Mouse (Mus musculus) hindbrain, embryonic 16.5 days (tissue): Measurements from ENCODE around the gene Izumo2. TPM values are rescaled to one million over a fixed set of nuclear protein-coding genes. Genes with fewer than 3 reads are reported as not detected.

Experiments
- ATAC-seq: fragments of 200-750 bp; cut with Nextera tagmentation; 2 replicates; pipeline ENCODE4 v1.8.0; 2017; ENCODE audit warnings: moderate TSS enrichment, moderate library complexity
- H3K27ac ChIP-seq: fragments of 300-500 bp; sonication (generic); 2 replicates; pipeline ENCODE4 v1.5.1; 2014; ENCODE audit warnings: low read depth, mild to moderate bottlenecking, control low read depth, low read length, moderate library complexity
- H3K27me3 ChIP-seq: fragments of 300-500 bp; sonication (generic); replicated peaks from 2 replicates; pipeline ENCODE4 v1.6.1; 2014; ENCODE audit warnings: low read length; ENCODE audit not compliant: control insufficient read depth, insufficient read depth
- H3K36me3 ChIP-seq: fragments of 300-500 bp; sonication (generic); 2 replicates; pipeline ENCODE4 v1.6.1; 2014; ENCODE audit warnings: mild to moderate bottlenecking, low read length, moderate library complexity, mixed read lengths; ENCODE audit not compliant: control insufficient read depth, insufficient read depth
- H3K4me1 ChIP-seq: fragments of 300-500 bp; sonication (generic); 2 replicates; pipeline ENCODE4 v1.6.1; 2014; ENCODE audit warnings: low read depth, low read length; ENCODE audit not compliant: control insufficient read depth, insufficient read depth
- H3K4me2 ChIP-seq: fragments of 300-500 bp; sonication (generic); 2 replicates; pipeline ENCODE4 v1.6.1; 2014; ENCODE audit warnings: mild to moderate bottlenecking, low read length, control low read depth, moderate library complexity
- H3K4me3 ChIP-seq: fragments of 300-500 bp; sonication (generic); 2 replicates; pipeline ENCODE4 v1.5.1; 2014; ENCODE audit warnings: mild to moderate bottlenecking, low read length, control low read depth, moderate library complexity
- H3K9ac ChIP-seq: fragments of 300-500 bp; sonication (generic); 2 replicates; pipeline ENCODE4 v1.6.1; 2014; ENCODE audit warnings: low read depth, mild to moderate bottlenecking, control low read depth, low read length, moderate library complexity
- H3K9me3 ChIP-seq: fragments of 300-500 bp; sonication (generic); 2 replicates; pipeline ENCODE4 v1.6.1; 2014; ENCODE audit warnings: mild to moderate bottlenecking, low read length, moderate library complexity; ENCODE audit not compliant: control insufficient read depth
- WGBS: fragments of 180-500 bp; shearing (Covaris S2); extraction: QIAGEN DNeasy Blood & Tissue Kit; methylation state at CpG from one replicate; pipeline ENCODE4 v1.1.7; 2014; 5-methylcytosine and 5-hydroxymethylcytosine counted together
- polyA plus RNA-seq: library from polyadenylated mRNA; unstranded; fragments of >200 nt; fragmentation: Nextera tagmentation; extraction: Ambion mirVana; gene quantifications from 2 replicates; pipeline ENCODE4 v1.2.1, GENCODE M21; 2015

The Izumo2 gene
- polyA plus RNA-seq, 1 experiment from 2014 or later: not detected

DNA sequence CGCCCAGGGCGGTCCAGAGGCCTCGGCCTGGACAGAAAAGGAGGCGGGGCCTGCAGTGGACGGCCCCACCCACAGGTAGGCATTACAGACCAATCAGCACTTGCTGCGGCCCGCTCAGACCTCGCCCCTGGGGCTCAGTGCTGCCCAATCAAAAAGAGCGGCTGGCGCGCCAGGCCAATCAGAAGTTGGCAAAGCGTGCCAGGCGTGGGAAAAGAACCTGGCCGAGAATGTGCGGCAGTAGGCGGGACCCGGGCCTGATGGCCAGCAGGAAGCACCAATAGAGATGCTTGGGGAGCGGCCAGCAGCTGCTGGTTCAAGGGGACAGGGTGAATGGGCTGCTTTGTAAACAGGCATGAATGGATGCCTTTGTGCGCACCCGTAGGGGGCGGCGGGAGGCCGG, 37.7 kb upstream of the Izumo2 start, which contains the start of gene Myh14:
Gene Myh14 (minus strand): TSS at position 41 of the 400 bp plus-strand sequence.
- Histone ChIP-seq H3K4me2 (peak within 1 kb of the TSS; percentile 63), H3K4me1 (peaks cover 7% of the 10 kb centered on the region), H3K9me3 (no peaks in the 10 kb centered on the region), H3K36me3 (no peaks in the 10 kb centered on the region), H3K9ac (peak within 1 kb of the TSS; percentile 47; the same call in 1 of the 2 replicates), H3K27ac (no peak within 1 kb of the TSS), H3K4me3 (peak within 1 kb of the TSS; percentile 41), H3K27me3 (peaks cover 10% of the 10 kb centered on the region; the same call in 1 of the 2 replicates)
- ATAC-seq: peak; percentile 97
- WGBS: 1% methylated on average over 23 of the region's 23 CpGs

DNA sequence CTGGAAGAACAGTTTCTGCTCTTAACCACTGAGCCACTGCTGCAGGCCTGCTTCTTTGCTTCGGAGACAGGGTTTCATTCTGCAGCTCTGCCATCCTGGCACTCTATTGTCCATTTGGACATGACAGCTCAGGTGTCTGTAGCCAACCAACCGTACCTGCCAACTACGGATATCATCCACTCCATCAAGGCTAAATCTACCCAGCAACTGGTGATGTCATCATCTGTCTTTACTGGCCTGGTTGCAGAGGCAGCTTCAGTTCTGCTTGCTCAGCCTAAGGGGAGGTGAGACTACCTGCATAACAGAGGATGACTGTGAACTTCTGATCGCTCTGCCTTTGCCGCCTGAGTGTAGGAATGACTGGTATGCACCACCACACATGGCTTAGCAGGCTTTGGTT, 36.3 kb upstream of the Izumo2 start:
- peaks cover 10% of the 10 kb centered on the region; the same call in 1 of the 2 replicates for H3K27me3 ChIP-seq

DNA sequence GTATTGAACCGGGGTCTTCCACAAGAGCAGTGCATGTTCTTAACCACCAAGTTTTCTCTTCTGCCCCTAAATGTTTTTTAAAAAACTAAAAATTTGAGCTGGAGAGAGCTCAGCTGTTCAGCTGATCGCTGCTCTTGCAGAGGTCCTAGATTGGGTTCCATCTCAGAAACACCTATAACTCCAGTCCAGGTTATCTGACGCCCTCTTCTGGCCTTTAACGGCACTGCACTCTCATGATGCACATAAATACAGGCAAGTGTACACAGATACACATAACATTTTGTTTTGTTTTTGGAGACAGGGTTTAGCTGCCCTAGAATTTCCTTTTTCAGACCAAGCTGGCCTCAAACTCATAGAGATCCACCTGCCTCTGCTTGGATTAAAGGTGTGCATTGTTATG, 34.0 kb upstream of the Izumo2 start:
- 79% methylated on average over 4 of the region's 4 CpGs for WGBS
- H3K9me3 ChIP-seq: no peaks in the 10 kb centered on the region

More for the DNA sequence above, 36.3 kb upstream of the Izumo2 start:
- Histone ChIP-seq H3K4me1 (peaks cover 7% of the 10 kb centered on the region), H3K36me3 (no peaks in the 10 kb centered on the region), H3K9me3 (no peaks in the 10 kb centered on the region), H3K4me3 (no peak overlapping the region), H3K27ac (no peak overlapping the region), H3K4me2 (no peak overlapping the region), H3K9ac (no peak overlapping the region)
- ATAC-seq: no peak
- 85% methylated on average over 5 of the region's 5 CpGs for WGBS

DNA sequence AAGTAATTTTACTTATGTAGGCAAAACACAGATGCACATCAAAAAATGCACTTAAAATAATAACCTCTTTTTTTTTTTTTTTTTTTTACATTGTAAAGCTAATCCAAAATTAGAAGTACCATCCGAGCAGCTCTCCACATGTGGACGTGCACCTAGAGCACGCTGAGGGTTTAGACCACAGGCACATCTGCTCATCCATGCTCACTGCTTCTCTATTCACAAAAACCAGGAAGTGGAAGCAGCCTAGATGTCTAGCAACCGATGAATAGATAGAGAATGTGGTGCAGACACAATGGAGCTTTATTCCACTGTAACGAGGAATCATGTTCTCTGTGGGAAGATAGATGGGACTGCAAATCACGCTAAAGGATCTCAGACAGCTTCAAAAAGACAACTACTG, 33.4 kb upstream of the Izumo2 start:
- Histone ChIP-seq H3K9ac (no peak overlapping the region), H3K4me1 (peaks cover 7% of the 10 kb centered on the region), H3K27ac (no peak overlapping the region), H3K36me3 (no peaks in the 10 kb centered on the region), H3K4me2 (no peak overlapping the region), H3K9me3 (no peaks in the 10 kb centered on the region), H3K4me3 (no peak overlapping the region), H3K27me3 (peaks cover 5% of the 10 kb centered on the region; the same call in 1 of the 2 replicates)
- 47% methylated on average over 6 of the region's 6 CpGs for WGBS
- ATAC-seq: no peak

More for the DNA sequence above, 34.0 kb upstream of the Izumo2 start:
- Histone ChIP-seq H3K36me3 (no peaks in the 10 kb centered on the region), H3K4me2 (no peak overlapping the region), H3K4me3 (no peak overlapping the region), H3K9ac (no peak overlapping the region), H3K27ac (no peak overlapping the region), H3K27me3 (peaks cover 5% of the 10 kb centered on the region; the same call in 1 of the 2 replicates), H3K4me1 (peaks cover 7% of the 10 kb centered on the region)
- no peak for ATAC-seq

DNA sequence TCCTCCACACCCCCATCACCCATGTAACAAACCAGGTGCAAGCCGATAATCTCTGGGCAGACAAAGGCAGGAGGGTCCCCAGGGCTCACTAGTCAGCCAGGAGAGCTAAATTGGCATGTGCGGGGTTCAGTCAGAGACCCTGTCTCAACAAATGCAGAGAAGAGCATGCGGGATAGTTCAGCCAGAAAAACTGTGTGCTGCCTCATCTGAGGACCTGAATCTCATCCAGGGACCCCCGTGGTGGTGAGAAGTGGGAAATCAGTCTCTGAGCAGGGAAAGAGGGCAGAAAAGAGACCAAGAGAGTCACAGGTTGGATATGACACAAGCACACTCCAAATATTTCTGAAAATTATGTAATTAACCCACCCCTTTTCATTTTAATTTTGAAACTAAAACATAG, 32.4 kb upstream of the Izumo2 start:
- Histone ChIP-seq H3K27ac (no peak overlapping the region), H3K36me3 (no peaks in the 10 kb centered on the region), H3K9ac (no peak overlapping the region), H3K4me2 (no peak overlapping the region), H3K27me3 (no peaks in the 10 kb centered on the region), H3K4me3 (no peak overlapping the region), H3K9me3 (no peaks in the 10 kb centered on the region), H3K4me1 (peaks cover 2% of the 10 kb centered on the region)
- 55% methylated on average over 4 of the region's 4 CpGs for WGBS
- no peak for ATAC-seq

DNA sequence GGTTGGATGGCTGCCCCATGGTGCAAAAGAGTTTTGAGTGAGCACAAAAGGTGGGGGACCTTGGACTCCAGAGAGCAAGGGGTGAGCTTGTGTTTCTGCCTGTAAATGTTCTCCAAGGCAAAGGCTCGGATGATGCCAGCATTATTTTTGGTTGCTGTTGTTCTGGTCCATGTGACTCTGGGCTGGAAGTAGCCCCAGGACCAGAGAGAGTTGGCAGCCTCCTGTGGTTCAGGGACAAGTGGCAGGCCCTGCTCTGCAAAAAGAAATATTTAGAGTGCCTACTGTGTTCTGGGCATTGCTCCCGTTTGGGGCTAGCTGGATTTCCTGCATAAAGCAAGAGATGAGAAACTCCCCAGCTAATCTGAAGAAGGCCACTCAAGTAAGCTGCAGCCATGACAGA, 31.9 kb upstream of the Izumo2 start:
- Histone ChIP-seq H3K4me3 (no peak overlapping the region), H3K9me3 (no peaks in the 10 kb centered on the region), H3K9ac (no peak overlapping the region), H3K36me3 (no peaks in the 10 kb centered on the region), H3K27me3 (no peaks in the 10 kb centered on the region), H3K4me1 (no peaks in the 10 kb centered on the region), H3K27ac (no peak overlapping the region), H3K4me2 (no peak overlapping the region)
- 54% methylated on average over 2 of the region's 2 CpGs for WGBS
- peak; percentile 74; the same call in 1 of the 2 replicates for ATAC-seq

DNA sequence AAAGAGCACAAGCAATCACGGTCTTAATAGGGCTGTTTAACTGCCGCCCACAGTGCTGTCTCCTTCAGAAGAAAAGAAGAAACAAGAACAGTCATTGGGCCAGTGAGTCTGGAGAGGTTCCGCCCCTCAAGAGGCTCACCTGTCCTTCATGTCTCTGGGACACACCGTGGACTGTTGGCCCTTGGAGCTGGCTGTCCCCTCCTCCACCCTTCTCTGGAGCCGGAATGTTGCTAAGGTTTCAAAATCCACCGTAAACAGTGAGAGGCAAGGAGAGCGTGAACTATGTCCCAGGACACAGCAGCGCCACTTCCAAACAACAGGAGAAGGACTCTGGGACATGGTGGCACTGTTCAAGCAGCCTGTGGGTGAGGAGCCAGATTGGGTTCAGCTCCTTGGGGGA, 24.9 kb upstream of the Izumo2 start:
- H3K4me2 ChIP-seq: no peak overlapping the region
- WGBS: 83% methylated on average over 8 of the region's 8 CpGs
- H3K27ac ChIP-seq: no peak overlapping the region
- H3K9me3 ChIP-seq: no peaks in the 10 kb centered on the region
- H3K9ac ChIP-seq: no peak overlapping the region
- H3K4me3 ChIP-seq: no peak overlapping the region
- no peak for ATAC-seq
- no peaks in the 10 kb centered on the region for H3K27me3 ChIP-seq
- H3K4me1 ChIP-seq: peaks cover 3% of the 10 kb centered on the region; the same call in 1 of the 2 replicates
- H3K36me3 ChIP-seq: no peaks in the 10 kb centered on the region

DNA sequence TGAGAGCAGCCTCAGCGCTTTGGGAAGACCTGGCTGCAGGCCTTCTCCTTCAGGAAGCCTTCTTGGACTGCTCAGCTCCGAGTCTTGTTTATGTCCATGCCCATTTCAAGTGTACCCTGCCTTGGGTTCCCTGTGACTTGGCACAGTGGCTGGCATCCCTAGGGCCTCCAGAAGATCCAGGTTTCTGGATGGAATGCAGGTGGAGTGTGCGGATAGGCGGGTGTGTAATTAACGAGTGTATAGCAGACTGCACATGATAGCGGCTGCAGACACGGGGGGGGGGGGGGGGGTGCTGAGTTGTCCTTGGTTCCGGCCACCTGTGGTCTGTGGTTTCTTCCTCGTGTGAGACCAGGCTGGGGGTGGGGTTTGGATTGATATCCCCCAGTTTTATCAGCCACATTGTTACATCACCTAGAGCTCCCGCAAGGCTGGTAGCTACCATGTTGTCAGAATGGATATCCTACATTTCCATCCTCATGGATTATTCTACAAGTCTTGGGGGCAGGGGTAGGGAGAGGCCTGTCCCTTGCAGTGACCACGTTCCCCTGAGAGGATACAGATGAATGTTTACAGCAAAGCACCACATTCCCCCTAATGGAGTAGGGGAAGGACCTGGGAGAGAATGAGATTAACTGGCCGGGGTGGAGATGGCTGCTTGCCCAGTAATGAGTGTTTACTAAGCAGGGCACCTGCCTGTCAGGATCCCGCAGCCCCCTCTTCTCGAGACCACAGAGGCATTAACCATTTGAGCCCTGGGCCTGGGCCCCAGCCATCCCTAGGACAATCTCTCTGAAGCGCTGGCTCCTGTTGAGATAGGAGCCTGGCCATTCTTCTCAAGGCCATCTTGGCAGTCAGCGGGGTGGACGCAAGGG, 22.8 kb upstream of the Izumo2 start:
- WGBS: 59% methylated on average over 16 of the region's 17 CpGs
- H3K4me3 ChIP-seq: no peak overlapping the region
- H3K36me3 ChIP-seq: no peaks in the 10 kb centered on the region
- H3K27ac ChIP-seq: no peak overlapping the region
- H3K4me1 ChIP-seq: peaks cover 3% of the 10 kb centered on the region; the same call in 1 of the 2 replicates
- H3K27me3 ChIP-seq: no peaks in the 10 kb centered on the region
- no peak overlapping the region for H3K9ac ChIP-seq
- H3K4me2 ChIP-seq: no peak overlapping the region
- peak; percentile 34 for ATAC-seq
- no peaks in the 10 kb centered on the region for H3K9me3 ChIP-seq

DNA sequence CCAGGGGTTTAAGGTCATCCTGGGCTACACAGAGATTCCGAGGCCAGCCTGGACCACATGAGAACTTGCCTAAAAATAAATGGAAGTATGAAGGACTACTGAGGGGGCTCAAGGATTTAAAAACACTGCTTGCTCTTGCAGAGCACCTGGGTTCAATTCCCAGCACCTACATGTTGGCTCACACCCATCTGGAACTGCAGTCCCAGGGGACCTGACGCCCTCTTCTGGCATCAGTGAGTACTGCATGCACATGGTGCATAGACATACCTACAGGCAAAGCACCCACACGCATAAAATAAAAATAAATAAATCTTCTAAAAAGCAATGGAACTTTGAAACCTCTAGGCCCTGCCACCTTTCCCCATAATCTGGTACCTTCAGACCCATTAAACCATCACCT, 19.7 kb upstream of the Izumo2 start:
- Histone ChIP-seq H3K27me3 (no peaks in the 10 kb centered on the region), H3K4me1 (peaks cover 3% of the 10 kb centered on the region; the same call in 1 of the 2 replicates), H3K4me3 (no peak overlapping the region), H3K36me3 (no peaks in the 10 kb centered on the region), H3K4me2 (no peak overlapping the region), H3K9ac (no peak overlapping the region), H3K27ac (no peak overlapping the region), H3K9me3 (no peaks in the 10 kb centered on the region)
- WGBS: 74% methylated on average over 3 of the region's 3 CpGs
- ATAC-seq: no peak
